Mouse (Mus musculus) yolk sac, embryonic 10.5 days (tissue): Measurements from ENCODE around the gene Ank2.

Experiments
- DNase-seq: peaks from one replicate; pipeline ENCODE4 v3.0.0-alpha.2; 2017; ENCODE audit warnings: low spot score

Gene Ank2

GRCm38 (mm10) chr3:127235271-127235670 lies 263.9 kb downstream of the Ank2 start:
- no peak for DNase-seq

- peak; percentile 8 for DNase-seq
Observed at GRCm38 (mm10) chr3:127225799-127226730, 273.1 kb downstream of the Ank2 start.

GRCm38 (mm10) chr3:127225167-127225798 lies 273.9 kb downstream of the Ank2 start:
- no peak for DNase-seq

GRCm38 (mm10) chr3:127224315-127225166 lies 274.6 kb downstream of the Ank2 start:
- no peak for DNase-seq

GRCm38 (mm10) chr3:127222086-127222485 lies 277.1 kb downstream of the Ank2 start:
- no peak for DNase-seq

GRCm38 (mm10) chr3:127220859-127221258 lies 278.3 kb downstream of the Ank2 start:
- DNase-seq: no peak

- DNase-seq: no peak
Observed at GRCm38 (mm10) chr3:127213534-127213933, 285.6 kb downstream of the Ank2 start.

GRCm38 (mm10) chr3:127211119-127211518 lies 288.0 kb downstream of the Ank2 start:
- no peak for DNase-seq

GRCm38 (mm10) chr3:127210552-127210951 lies 288.6 kb downstream of the Ank2 start:
- no peak for DNase-seq

- no peak for DNase-seq
Observed at GRCm38 (mm10) chr3:127208871-127209270, 290.3 kb downstream of the Ank2 start.

- DNase-seq: no peak
Observed at GRCm38 (mm10) chr3:127205883-127206434, 293.2 kb downstream of the Ank2 start.

GRCm38 (mm10) chr3:127202484-127203115 lies 296.6 kb downstream of the Ank2 start:
- no peak for DNase-seq

- DNase-seq: no peak
Observed at GRCm38 (mm10) chr3:127200789-127201188, 298.4 kb downstream of the Ank2 start.

- DNase-seq: no peak
Observed at GRCm38 (mm10) chr3:127199112-127199665, 300.0 kb downstream of the Ank2 start.

- no peak for DNase-seq
Observed at GRCm38 (mm10) chr3:127198656-127199055, 300.5 kb downstream of the Ank2 start.

- DNase-seq: no peak
Observed at GRCm38 (mm10) chr3:127188789-127189128, 310.4 kb downstream of the Ank2 start.

GRCm38 (mm10) chr3:127188086-127188788 lies 310.9 kb downstream of the Ank2 start:
- DNase-seq: no peak

- no peak for DNase-seq
Observed at GRCm38 (mm10) chr3:127187081-127187480, 312.1 kb downstream of the Ank2 start.

GRCm38 (mm10) chr3:127186239-127186638 lies 312.9 kb downstream of the Ank2 start:
- DNase-seq: no peak

- DNase-seq: peak; percentile 10
Observed at GRCm38 (mm10) chr3:127183998-127184753, 315.0 kb downstream of the Ank2 start.
